In the genomic region with DNA sequence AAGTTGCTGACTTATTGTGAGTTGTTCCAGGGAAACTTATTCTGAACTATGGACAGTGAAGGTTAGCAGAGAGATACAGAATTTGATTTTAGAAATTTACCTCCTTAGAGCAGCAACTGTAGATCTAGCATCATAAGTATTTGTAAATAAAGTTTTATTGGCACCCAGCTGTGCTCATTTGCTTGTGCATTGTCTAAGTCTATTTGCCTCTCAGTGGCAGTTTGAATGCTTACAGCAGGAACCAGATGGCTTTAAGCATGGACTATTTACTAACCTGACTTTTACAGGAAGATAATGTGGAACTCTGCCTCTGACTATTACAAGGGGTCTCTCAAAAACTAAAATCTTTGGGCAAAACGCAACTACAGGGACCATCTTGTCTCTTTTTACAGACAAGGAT, we compare ENCODE assay signal across 31 mouse cellular contexts.
"Had no signal": no experiment of that assay in that cellular context is flagged by ENCODE, and none has a peak within 500 bp of the region (broad histone marks: within the 10 kb centered on the region; RNA-seq: fewer than 3 reads in every experiment).

No protein-coding gene starts in this region.

- H3K9me3 ChIP-seq: limb, embryonic 10.5 days; limb, embryonic 12.5 days; limb, embryonic 13.5 days; limb, embryonic 15.5 days; liver, embryonic 12.5 days; liver, embryonic 13.5 days; liver, embryonic 15.5 days; lung, embryonic 15.5 days; megakaryocyte, embryonic 14.5 days; midbrain, embryonic 10.5 days; midbrain, embryonic 12.5 days; midbrain, embryonic 13.5 days; midbrain, embryonic 15.5 days; neural tube, embryonic 12.5 days had no signal

- ATAC-seq: liver, embryonic 12.5 days; liver, postnatal 0 days; lung, postnatal 0 days; midbrain, embryonic 13.5 days; midbrain, embryonic 15.5 days had no signal

- H3K27me3 ChIP-seq: limb, embryonic 13.5 days; limb, embryonic 15.5 days; liver, embryonic 12.5 days; liver, embryonic 13.5 days; liver, embryonic 15.5 days; lung, embryonic 15.5 days; midbrain, embryonic 13.5 days; midbrain, embryonic 15.5 days; neural tube, embryonic 12.5 days had no signal

- H3K36me3 ChIP-seq: limb, embryonic 10.5 days; limb, embryonic 12.5 days; limb, embryonic 13.5 days; limb, embryonic 15.5 days; liver, embryonic 12.5 days; liver, embryonic 13.5 days; liver, embryonic 15.5 days; lung, embryonic 15.5 days; midbrain, embryonic 10.5 days; midbrain, embryonic 12.5 days; midbrain, embryonic 13.5 days; midbrain, embryonic 15.5 days; neural tube, embryonic 12.5 days had no signal

- H3K4me3 ChIP-seq: limb, embryonic 10.5 days; limb, embryonic 12.5 days; limb, embryonic 13.5 days; limb, embryonic 15.5 days; liver, embryonic 12.5 days; liver, embryonic 13.5 days; liver, embryonic 15.5 days; lung, embryonic 15.5 days; megakaryocyte, embryonic 14.5 days; midbrain, embryonic 10.5 days; midbrain, embryonic 12.5 days; midbrain, embryonic 13.5 days; midbrain, embryonic 15.5 days; myocyte; neural tube, embryonic 12.5 days had no signal

- H3K4me2 ChIP-seq: limb, embryonic 12.5 days; limb, embryonic 13.5 days; limb, embryonic 15.5 days; liver, embryonic 11.5 days; liver, embryonic 12.5 days; liver, embryonic 13.5 days; liver, embryonic 15.5 days; lung, embryonic 14.5 days; lung, embryonic 15.5 days; midbrain, embryonic 11.5 days; midbrain, embryonic 12.5 days; midbrain, embryonic 13.5 days; midbrain, embryonic 15.5 days; neural tube, embryonic 12.5 days had no signal

- DNase-seq: left cerebral cortex, postnatal 4 days; liver; liver, embryonic 13.5 days; liver, postnatal 0 days; lung, adult 18-20 months; lung, adult 2 months; lung, embryonic 14.5 days; lung, postnatal 10 days; lung, postnatal 14 days; lung, postnatal 36 days; lung, postnatal 4 days; midbrain, embryonic 14.5 days had no signal

- H3K27ac ChIP-seq: limb, embryonic 10.5 days; limb, embryonic 12.5 days; limb, embryonic 13.5 days; limb, embryonic 15.5 days; liver, embryonic 12.5 days; liver, embryonic 13.5 days; liver, embryonic 14.5 days; liver, embryonic 15.5 days; lung, embryonic 15.5 days; macrophage; midbrain, embryonic 10.5 days; midbrain, embryonic 12.5 days; midbrain, embryonic 13.5 days; midbrain, embryonic 15.5 days; neural tube, embryonic 12.5 days had no signal

- H3K9ac ChIP-seq: limb, embryonic 12.5 days; limb, embryonic 13.5 days; limb, embryonic 15.5 days; liver, embryonic 12.5 days; liver, embryonic 13.5 days; liver, embryonic 14.5 days; liver, embryonic 15.5 days; liver, postnatal 0 days; lung, embryonic 14.5 days; lung, embryonic 15.5 days; midbrain, embryonic 12.5 days; midbrain, embryonic 13.5 days; midbrain, embryonic 15.5 days; neural tube, embryonic 12.5 days had no signal
